Mouse (Mus musculus): ENCODE measurements around the gene Fip1l1. TPM values are rescaled to one million over a fixed set of nuclear protein-coding genes. Genes with fewer than 3 reads are reported as not detected.

Gene Fip1l1
- polyA plus RNA-seq, 1 experiment from 2014 or later = 43.7 TPM

- H3K36me3 ChIP-seq = no peaks in the 10 kb centered on the region
- no peak overlapping the region for H3K9ac ChIP-seq
- H3K27ac ChIP-seq = no peak overlapping the region
- no peak for DNase-seq
- 39% methylated on average over 6 of the region's 6 CpGs for WGBS (ENCODE audit: insufficient replicate concordance)
- no peaks in the 10 kb centered on the region for H3K27me3 ChIP-seq
- no peaks in the 10 kb centered on the region for H3K9me3 ChIP-seq (replicated peaks)
- no peak overlapping the region for H3K4me2 ChIP-seq
- H3K4me1 ChIP-seq (replicated peaks) = no peaks in the 10 kb centered on the region
- H3K4me3 ChIP-seq (replicated peaks) = no peak overlapping the region
- no peak for ATAC-seq (ENCODE audit: low read depth)
Measured at GRCm38 (mm10) chr5:74641000-74641399, 105.8 kb downstream of the Fip1l1 start.

- Histone ChIP-seq H3K9ac (no peak overlapping the region), H3K4me1 (replicated peaks) (no peaks in the 10 kb centered on the region), H3K27ac (no peak overlapping the region), H3K4me2 (no peak overlapping the region), H3K9me3 (replicated peaks) (no peaks in the 10 kb centered on the region), H3K36me3 (no peaks in the 10 kb centered on the region), H3K4me3 (replicated peaks) (no peak overlapping the region), H3K27me3 (no peaks in the 10 kb centered on the region)
- no peak for ATAC-seq (ENCODE audit: low read depth)
- 67% methylated on average over 2 of the region's 2 CpGs for WGBS (ENCODE audit: insufficient replicate concordance)
- no peak for DNase-seq
Measured at GRCm38 (mm10) chr5:74642291-74642690, 107.0 kb downstream of the Fip1l1 start.

DNA sequence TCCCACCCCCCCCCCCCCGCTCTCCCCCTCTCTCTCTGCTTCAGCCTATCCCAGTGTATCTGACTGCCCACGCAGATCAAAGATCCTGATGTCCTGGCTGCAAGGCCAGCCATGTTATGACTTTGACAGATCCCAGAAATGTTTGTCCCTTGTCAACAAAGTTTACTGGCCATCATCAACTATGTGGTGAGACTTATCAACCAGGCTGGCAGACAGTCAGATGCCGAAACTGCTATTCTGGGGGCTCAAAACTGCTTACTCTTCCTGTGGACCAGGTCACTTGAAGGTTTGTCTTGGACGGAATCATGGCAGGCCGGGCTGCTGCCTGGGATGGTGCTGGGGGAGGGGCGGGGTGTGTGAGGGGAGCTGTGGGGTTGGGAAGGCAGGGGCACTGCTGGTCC lies 112.3 kb downstream of the Fip1l1 start:
- 0 out of 2 replicates have a peak overlapping the region, but pooled peaks have one; percentile 32 for H3K27ac ChIP-seq
- H3K4me2 ChIP-seq = peak overlapping the region; percentile 18; the same call in 1 of the 2 replicates
- no peak overlapping the region; the same call in 1 of the 2 replicates for H3K4me3 ChIP-seq (replicated peaks)
- H3K27me3 ChIP-seq = no peaks in the 10 kb centered on the region
- 40% methylated on average over 5 of the region's 6 CpGs for WGBS (ENCODE audit: insufficient replicate concordance)
- no peaks in the 10 kb centered on the region for H3K9me3 ChIP-seq (replicated peaks)
- DNase-seq = no peak
- peak; percentile 59; the same call in 1 of the 2 replicates for ATAC-seq (ENCODE audit: low read depth)
- H3K4me1 ChIP-seq (replicated peaks) = no peaks in the 10 kb centered on the region
- no peaks in the 10 kb centered on the region for H3K36me3 ChIP-seq
- no peak overlapping the region for H3K9ac ChIP-seq

DNA sequence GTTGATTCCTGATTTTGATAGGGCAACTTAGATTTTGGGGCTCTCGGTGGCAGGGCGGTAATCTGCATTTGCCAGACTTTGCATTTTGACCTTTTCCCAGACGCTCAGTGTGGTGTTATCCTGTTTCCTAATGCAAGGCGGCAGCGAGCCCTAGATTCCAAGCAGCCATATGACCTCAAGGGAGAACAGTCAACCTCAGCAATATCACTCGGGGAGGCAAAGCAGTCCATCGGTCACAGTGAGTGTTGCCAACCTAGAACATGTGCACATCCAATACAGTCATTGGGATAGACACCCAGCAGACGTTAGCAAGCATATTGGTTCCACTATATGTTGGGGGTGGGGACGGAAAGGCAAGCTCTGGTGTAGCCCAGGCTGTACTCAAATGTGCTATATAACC lies 113.0 kb downstream of the Fip1l1 start:
- Histone ChIP-seq H3K9me3 (replicated peaks) (no peaks in the 10 kb centered on the region), H3K9ac (no peak overlapping the region)
- 63% methylated on average over 9 of the region's 9 CpGs for WGBS (ENCODE audit: insufficient replicate concordance)

More for the DNA sequence above, 113.0 kb downstream of the Fip1l1 start:
- H3K27ac ChIP-seq = no peak overlapping the region
- H3K4me1 ChIP-seq (replicated peaks) = no peaks in the 10 kb centered on the region
- H3K36me3 ChIP-seq = no peaks in the 10 kb centered on the region
- DNase-seq (no peak), ATAC-seq (ENCODE audit: low read depth) (no peak)
- H3K27me3 ChIP-seq = no peaks in the 10 kb centered on the region
- H3K4me2 ChIP-seq = peak overlapping the region; percentile 18; the same call in 1 of the 2 replicates
- H3K4me3 ChIP-seq (replicated peaks) = no peak overlapping the region

Other genes with a start within 250 kb of the Fip1l1 start
- gene Scfd2, start 3.7 kb upstream of the Fip1l1 start, polyA plus RNA-seq (2015; fragmentation: Nextera tagmentation; extraction: Ambion mirVana) = 13.9 and 14.8 TPM in 2 replicates
- gene Lnx1, start 167.5 kb downstream of the Fip1l1 start, polyA plus RNA-seq (2015; fragmentation: Nextera tagmentation; extraction: Ambion mirVana) = 0.03 and 0.19 TPM in 2 replicates

Data from liver, embryonic 13.5 days (tissue).